Mouse (Mus musculus): ENCODE results near the gene Olfr358. TPM values are rescaled to one million over a fixed set of nuclear protein-coding genes. Genes with fewer than 3 reads are reported as not detected.

Gene Olfr358
- not detected in 2 replicates for polyA plus RNA-seq (2015; fragmentation: Nextera tagmentation; extraction: Ambion mirVana)

GRCm38 (mm10) chr2:37009235-37009634 is at the start of gene Olfr358:
Gene Olfr358, minus strand, starts transcription at chr2:37009335.

GRCm38 (mm10) chr2:36993527-36993926 is 15.6 kb downstream of the Olfr358 start, which contains the start of gene Olfr357:
Gene Olfr357, plus strand, starts transcription at chr2:36993827.

Other genes with a start within 250 kb of the Olfr358 start
- not detected in 2 replicates for gene Olfr348, start 225.1 kb downstream of the Olfr358 start, polyA plus RNA-seq (2015; fragmentation: Nextera tagmentation; extraction: Ambion mirVana)
- gene Olfr50, start 218.8 kb downstream of the Olfr358 start, polyA plus RNA-seq (2015; fragmentation: Nextera tagmentation; extraction: Ambion mirVana), result not detected in 2 replicates
- gene Olfr3, start 192.3 kb downstream of the Olfr358 start, polyA plus RNA-seq (2015; fragmentation: Nextera tagmentation; extraction: Ambion mirVana), result not detected in 2 replicates
- not detected in 2 replicates for gene Olfr350, start 163.0 kb downstream of the Olfr358 start, polyA plus RNA-seq (2015; fragmentation: Nextera tagmentation; extraction: Ambion mirVana)
- gene Olfr351, start 146.7 kb downstream of the Olfr358 start, polyA plus RNA-seq (2015; fragmentation: Nextera tagmentation; extraction: Ambion mirVana), result not detected in 2 replicates
- gene Olfr352, start 140.9 kb downstream of the Olfr358 start, polyA plus RNA-seq (2015; fragmentation: Nextera tagmentation; extraction: Ambion mirVana), result not detected in 2 replicates
- gene Olfr353, start 116.4 kb downstream of the Olfr358 start, polyA plus RNA-seq (2015; fragmentation: Nextera tagmentation; extraction: Ambion mirVana), result not detected in 2 replicates
- not detected in 2 replicates for gene Olfr354, start 103.7 kb downstream of the Olfr358 start, polyA plus RNA-seq (2015; fragmentation: Nextera tagmentation; extraction: Ambion mirVana)
- gene Olfr355, start 80.4 kb downstream of the Olfr358 start, polyA plus RNA-seq (2015; fragmentation: Nextera tagmentation; extraction: Ambion mirVana), result not detected in 2 replicates
- not detected in 2 replicates for gene Olfr356, start 72.2 kb downstream of the Olfr358 start, polyA plus RNA-seq (2015; fragmentation: Nextera tagmentation; extraction: Ambion mirVana)
- not detected in 2 replicates for gene Olfr357, start 15.5 kb downstream of the Olfr358 start, polyA plus RNA-seq (2015; fragmentation: Nextera tagmentation; extraction: Ambion mirVana)
- gene Olfr360, start 56.4 kb upstream of the Olfr358 start, polyA plus RNA-seq (2015; fragmentation: Nextera tagmentation; extraction: Ambion mirVana), result not detected in 2 replicates
- not detected in 2 replicates for gene Olfr361, start 80.0 kb upstream of the Olfr358 start, polyA plus RNA-seq (2015; fragmentation: Nextera tagmentation; extraction: Ambion mirVana)
- not detected in 2 replicates for gene Olfr362, start 108.6 kb upstream of the Olfr358 start, polyA plus RNA-seq (2015; fragmentation: Nextera tagmentation; extraction: Ambion mirVana)
- gene Olfr364-ps1, start 130.0 kb upstream of the Olfr358 start, polyA plus RNA-seq (2015; fragmentation: Nextera tagmentation; extraction: Ambion mirVana), result not detected in 2 replicates
- gene Olfr365, start 178.9 kb upstream of the Olfr358 start, polyA plus RNA-seq (2015; fragmentation: Nextera tagmentation; extraction: Ambion mirVana), result not detected in 2 replicates
- gene Olfr366, start 202.2 kb upstream of the Olfr358 start, polyA plus RNA-seq (2015; fragmentation: Nextera tagmentation; extraction: Ambion mirVana), result not detected in 2 replicates